Mouse (Mus musculus) hindbrain, embryonic 12.5 days (tissue): ENCODE measurements at regions not wholly inside any gene's neighbourhood (a gene's known extent, or its start where the extent isn't known, plus 50 kb on each side); places are given as distances from the start of the nearest gene placed in this dataset.

ENCODE experiments used
- ATAC-seq: fragments of 200-750 bp; cut with Nextera tagmentation; 2 replicates; pipeline ENCODE4 v1.8.0; 2017; ENCODE audit warnings: moderate TSS enrichment; ENCODE audit not compliant: low FRiP score
- H3K27ac ChIP-seq: fragments of 300-500 bp; sonication (generic); 2 replicates; pipeline ENCODE4 v1.5.1; 2016; ENCODE audit warnings: mild to moderate bottlenecking
- H3K27me3 ChIP-seq: fragments of 300-500 bp; sonication (generic); 2 replicates; pipeline ENCODE4 v1.6.1; 2016; ENCODE audit warnings: mild to moderate bottlenecking
- H3K36me3 ChIP-seq: fragments of 300-500 bp; sonication (generic); 2 replicates; pipeline ENCODE4 v1.6.1; 2016; ENCODE audit warnings: mild to moderate bottlenecking
- H3K4me1 ChIP-seq: fragments of 300-500 bp; sonication (generic); 2 replicates; pipeline ENCODE4 v1.6.1; 2016
- H3K4me2 ChIP-seq: fragments of 300-500 bp; sonication (generic); replicated peaks from 2 replicates; pipeline ENCODE4 v1.6.1; 2016; ENCODE audit warnings: mild to moderate bottlenecking
- H3K4me3 ChIP-seq: fragments of 300-500 bp; sonication (generic); 2 replicates; pipeline ENCODE4 v1.5.1; 2016; ENCODE audit warnings: mild to moderate bottlenecking
- H3K9ac ChIP-seq: fragments of 300-500 bp; sonication (generic); 2 replicates; pipeline ENCODE4 v1.6.1; 2016; ENCODE audit warnings: mild to moderate bottlenecking, moderate library complexity
- H3K9me3 ChIP-seq: fragments of 300-500 bp; sonication (generic); replicated peaks from 2 replicates; pipeline ENCODE4 v1.6.1; 2016; ENCODE audit warnings: mild to moderate bottlenecking
- WGBS: fragments of 180-500 bp; shearing (Covaris S2); methylation state at CpG from one replicate; pipeline ENCODE4 v1.1.7; 2016; 5-methylcytosine and 5-hydroxymethylcytosine counted together

- no peaks in the 10 kb centered on the region for H3K9me3 ChIP-seq
- no peak overlapping the region for H3K4me2 ChIP-seq
- no peaks in the 10 kb centered on the region for H3K27me3 ChIP-seq
- no peak overlapping the region for H3K9ac ChIP-seq
- no peak overlapping the region for H3K27ac ChIP-seq
- no peaks in the 10 kb centered on the region for H3K4me1 ChIP-seq
- H3K36me3 ChIP-seq, result no peaks in the 10 kb centered on the region
- ATAC-seq, result no peak
- whole genome bisulfite sequencing, result 95% methylated on average over 4 of the region's 4 CpGs
- no peak overlapping the region for H3K4me3 ChIP-seq
Observed at GRCm38 (mm10) chr11:45656260-45656659, 195.6 kb upstream of the Clint1 start.

DNA sequence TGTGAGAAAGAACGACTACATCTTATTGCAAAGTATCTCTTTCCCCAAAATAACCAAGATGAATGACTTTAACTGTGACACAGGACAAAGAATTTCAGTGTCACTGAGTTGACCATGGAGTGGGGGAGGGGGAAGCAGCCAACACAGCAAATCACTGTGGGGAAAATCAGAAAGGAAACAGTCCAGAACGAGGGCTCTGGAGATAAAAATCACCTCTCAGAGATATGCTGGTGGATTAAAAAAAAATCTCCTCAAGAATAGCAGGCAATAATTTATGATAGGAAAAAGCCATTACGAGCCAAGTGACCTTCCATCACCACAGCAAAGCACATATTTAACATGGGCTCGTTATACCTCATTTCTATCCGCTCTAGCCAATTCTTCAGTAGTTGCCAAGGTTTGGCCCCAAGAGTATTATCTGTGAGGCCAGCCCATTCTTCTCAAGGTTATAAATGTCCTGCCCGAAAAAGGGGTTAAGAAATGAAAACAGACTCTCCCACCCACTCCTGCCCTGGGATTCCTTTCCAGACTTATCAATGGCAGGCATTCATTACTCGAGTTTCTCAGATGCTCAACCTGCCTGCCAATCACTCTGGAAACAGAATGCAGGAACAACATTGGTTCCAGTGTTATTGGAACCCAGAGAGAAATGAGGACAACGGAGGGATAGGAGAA lies 181.6 kb upstream of the Clint1 start:
- Histone ChIP-seq H3K9ac (no peak overlapping the region), H3K4me1 (peaks cover 6% of the 10 kb centered on the region; the same call in 1 of the 2 replicates), H3K27ac (peak overlapping the region; percentile 17; the same call in 1 of the 2 replicates), H3K36me3 (no peaks in the 10 kb centered on the region), H3K9me3 (no peaks in the 10 kb centered on the region), H3K4me2 (no peak overlapping the region), H3K4me3 (no peak overlapping the region), H3K27me3 (no peaks in the 10 kb centered on the region)
- WGBS, result 36% methylated on average over 8 of the region's 8 CpGs
- no peak for ATAC-seq

DNA sequence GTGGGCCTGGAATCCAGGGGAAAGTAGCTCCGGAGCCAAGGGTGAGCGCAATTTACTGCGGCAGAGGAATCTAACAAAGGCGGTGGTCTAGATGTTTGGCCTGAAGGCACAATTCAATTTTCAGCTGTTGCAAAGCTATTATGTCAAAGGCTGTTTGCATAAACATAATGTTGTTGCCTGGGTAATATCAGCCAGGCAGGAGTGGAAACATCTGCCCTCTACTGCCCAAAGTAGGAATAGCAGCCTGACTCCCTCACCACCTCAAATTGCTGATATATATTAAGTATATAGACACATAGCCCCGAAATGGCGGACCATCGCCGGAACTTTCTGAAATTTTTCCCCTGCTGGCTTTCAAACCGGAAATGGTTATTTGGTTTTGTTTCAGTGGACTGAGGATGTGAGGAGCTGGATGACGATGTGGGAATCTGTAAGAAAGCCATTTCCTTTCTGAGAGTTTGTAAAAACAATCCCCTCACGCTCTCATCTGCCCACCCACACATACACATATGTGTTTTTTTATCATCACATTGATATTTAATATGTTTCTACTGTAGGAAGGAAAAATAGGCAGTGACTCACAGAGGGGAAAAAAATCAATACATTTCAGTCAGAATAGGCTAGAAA lies 173.1 kb upstream of the Clint1 start:
- Histone ChIP-seq H3K27me3 (no peaks in the 10 kb centered on the region), H3K36me3 (no peaks in the 10 kb centered on the region), H3K9me3 (no peaks in the 10 kb centered on the region), H3K27ac (0 out of 2 replicates have a peak overlapping the region, but pooled peaks have one; percentile 18), H3K4me2 (no peak overlapping the region), H3K9ac (no peak overlapping the region), H3K4me3 (no peak overlapping the region), H3K4me1 (no peaks in the 10 kb centered on the region)
- ATAC-seq, result 0 out of 2 replicates have a peak, but pooled peaks have one; percentile 54
- WGBS, result 52% methylated on average over 11 of the region's 11 CpGs

- no peak for ATAC-seq
- H3K9me3 ChIP-seq, result no peaks in the 10 kb centered on the region
- 93% methylated on average over 9 of the region's 9 CpGs for WGBS
Observed at GRCm38 (mm10) chr11:45679293-45679673, 172.6 kb upstream of the Clint1 start.

DNA sequence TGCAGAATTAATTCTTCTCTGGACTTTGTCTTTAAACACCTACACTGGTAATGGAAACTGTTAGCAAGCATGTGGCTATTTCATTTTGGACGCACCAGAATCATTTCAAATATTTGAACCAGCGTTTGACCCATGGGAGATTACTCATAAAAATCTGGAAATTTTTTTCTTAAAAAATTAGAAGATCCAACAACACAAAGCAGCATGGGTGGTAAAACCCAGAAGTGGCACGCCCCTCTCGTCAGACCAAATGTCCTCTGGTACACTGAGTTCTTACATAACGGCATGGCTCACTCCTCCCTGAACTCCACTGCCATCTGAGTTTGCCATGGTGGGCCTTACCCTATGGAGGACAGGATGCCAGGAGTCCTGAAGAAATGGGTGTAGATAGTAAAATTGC lies 166.3 kb upstream of the Clint1 start:
- Histone ChIP-seq H3K9me3 (no peaks in the 10 kb centered on the region), H3K27me3 (no peaks in the 10 kb centered on the region), H3K4me1 (no peaks in the 10 kb centered on the region), H3K4me3 (no peak overlapping the region), H3K36me3 (no peaks in the 10 kb centered on the region), H3K4me2 (no peak overlapping the region), H3K9ac (no peak overlapping the region), H3K27ac (no peak overlapping the region)
- ATAC-seq, result no peak
- 93% methylated on average over 5 of the region's 5 CpGs for WGBS

More at GRCm38 (mm10) chr11:45679293-45679673, 172.6 kb upstream of the Clint1 start:
- Histone ChIP-seq H3K27me3 (no peaks in the 10 kb centered on the region), H3K27ac (0 out of 2 replicates have a peak overlapping the region, but pooled peaks have one; percentile 7), H3K9ac (no peak overlapping the region), H3K4me1 (no peaks in the 10 kb centered on the region), H3K36me3 (no peaks in the 10 kb centered on the region), H3K4me3 (no peak overlapping the region), H3K4me2 (no peak overlapping the region)

DNA sequence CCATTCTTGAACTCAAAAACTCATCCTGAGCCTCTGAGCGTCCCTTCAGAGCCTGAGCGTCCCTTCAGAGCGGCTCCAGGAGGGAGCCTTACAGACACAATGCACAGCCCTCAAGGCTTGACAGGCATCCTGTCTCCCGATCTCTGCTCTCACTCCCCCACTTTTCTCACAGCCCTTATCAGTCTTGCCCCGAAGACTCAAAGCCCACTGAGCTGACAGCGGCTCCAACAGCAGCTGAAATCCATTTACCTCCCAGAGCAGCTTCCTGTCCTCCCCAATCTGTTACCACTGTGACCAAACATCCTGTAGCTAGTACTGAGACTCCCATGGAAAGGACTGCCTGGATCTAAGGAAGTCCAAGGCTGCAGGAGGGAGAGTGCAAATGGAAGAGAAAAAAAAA lies 158.6 kb upstream of the Clint1 start:
- H3K4me1 ChIP-seq, result no peaks in the 10 kb centered on the region
- H3K27me3 ChIP-seq, result no peaks in the 10 kb centered on the region
- H3K36me3 ChIP-seq, result no peaks in the 10 kb centered on the region
- ATAC-seq, result no peak
- no peak overlapping the region for H3K4me2 ChIP-seq
- no peak overlapping the region for H3K4me3 ChIP-seq
- no peak overlapping the region for H3K9ac ChIP-seq
- 64% methylated on average over 6 of the region's 6 CpGs for WGBS
- H3K9me3 ChIP-seq, result no peaks in the 10 kb centered on the region
- no peak overlapping the region for H3K27ac ChIP-seq

DNA sequence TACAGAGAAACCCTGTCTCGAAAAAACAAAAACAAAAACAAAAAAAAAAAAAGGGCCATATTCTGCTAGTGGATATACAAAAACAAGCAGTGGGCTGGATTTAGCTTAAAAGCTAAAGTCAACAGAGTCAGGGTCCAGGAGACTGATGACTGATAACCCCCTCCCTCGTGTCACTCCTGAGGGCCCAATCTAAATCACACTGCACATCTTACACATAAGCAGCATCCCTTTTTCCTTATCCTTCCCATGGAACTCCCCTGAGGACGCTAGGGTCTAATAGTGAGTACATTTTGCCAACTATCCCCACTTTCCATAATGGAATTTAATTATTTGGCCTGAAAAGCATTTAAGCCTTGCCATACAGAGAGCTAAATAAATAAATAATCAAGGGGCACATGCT lies 150.3 kb upstream of the Clint1 start:
- 72% methylated on average over 3 of the region's 3 CpGs for WGBS
- Histone ChIP-seq H3K4me2 (no peak overlapping the region), H3K4me3 (no peak overlapping the region), H3K27ac (peak overlapping the region; percentile 35; the same call in 1 of the 2 replicates), H3K27me3 (no peaks in the 10 kb centered on the region), H3K9ac (no peak overlapping the region), H3K36me3 (no peaks in the 10 kb centered on the region), H3K4me1 (peaks cover 11% of the 10 kb centered on the region), H3K9me3 (no peaks in the 10 kb centered on the region)
- ATAC-seq, result peak; percentile 11; the same call in 1 of the 2 replicates

GRCm38 (mm10) chr11:45702916-45703315 lies 148.9 kb upstream of the Clint1 start:
- H3K9ac ChIP-seq, result no peak overlapping the region
- no peak overlapping the region for H3K27ac ChIP-seq
- H3K36me3 ChIP-seq, result no peaks in the 10 kb centered on the region
- H3K4me1 ChIP-seq, result peaks cover 11% of the 10 kb centered on the region
- no peak for ATAC-seq
- no peak overlapping the region for H3K4me3 ChIP-seq
- 52% methylated on average over 3 of the region's 3 CpGs for WGBS
- no peak overlapping the region for H3K4me2 ChIP-seq
- H3K27me3 ChIP-seq, result no peaks in the 10 kb centered on the region
- no peaks in the 10 kb centered on the region for H3K9me3 ChIP-seq

DNA sequence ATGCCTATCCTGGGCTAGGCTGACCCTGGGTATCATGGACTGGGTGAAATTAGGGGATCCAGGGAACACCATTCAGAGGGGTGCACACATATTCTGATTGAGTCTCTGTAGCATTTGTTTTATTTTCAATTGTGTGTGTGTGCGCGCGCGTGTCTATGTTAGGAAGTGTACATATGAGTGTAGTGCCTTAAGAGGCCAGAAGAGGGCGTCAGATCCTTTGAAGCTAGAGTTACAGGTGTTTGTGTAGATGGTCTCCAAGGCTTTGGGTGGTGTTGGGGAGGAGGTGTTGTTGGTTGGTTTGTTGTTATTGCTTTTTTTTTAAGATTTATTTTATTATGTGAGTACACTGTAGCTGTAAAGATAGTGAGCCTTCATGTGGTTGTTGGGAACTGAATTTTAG lies 147.4 kb upstream of the Clint1 start:
- WGBS, result 70% methylated on average over 5 of the region's 5 CpGs
- H3K27me3 ChIP-seq, result no peaks in the 10 kb centered on the region

DNA sequence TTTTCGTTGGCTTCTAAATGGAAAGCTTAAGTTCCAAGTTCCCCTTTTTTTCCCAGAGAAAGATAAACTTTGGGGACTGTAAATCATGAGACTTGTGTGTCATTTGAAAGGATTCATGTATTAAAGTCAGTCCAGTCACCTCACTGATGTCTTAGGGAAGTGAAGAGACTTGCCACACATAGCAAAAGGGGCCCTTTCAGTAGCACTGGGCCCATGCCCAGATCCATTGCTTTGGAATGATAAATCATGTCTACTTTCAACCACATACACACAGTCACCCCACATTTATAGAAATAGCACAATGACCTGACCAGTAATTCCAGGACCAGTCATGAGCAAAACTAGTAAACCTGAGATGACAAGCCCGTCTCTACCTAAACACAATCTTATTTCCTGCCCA lies 133.2 kb upstream of the Clint1 start:
- no peak overlapping the region for H3K27ac ChIP-seq
- H3K9ac ChIP-seq, result no peak overlapping the region
- WGBS, result 80% methylated on average over 2 of the region's 2 CpGs
- H3K27me3 ChIP-seq, result no peaks in the 10 kb centered on the region
- no peak for ATAC-seq
- no peaks in the 10 kb centered on the region for H3K4me1 ChIP-seq
- H3K36me3 ChIP-seq, result no peaks in the 10 kb centered on the region
- no peaks in the 10 kb centered on the region for H3K9me3 ChIP-seq
- H3K4me3 ChIP-seq, result no peak overlapping the region
- no peak overlapping the region for H3K4me2 ChIP-seq

More for the DNA sequence above, 147.4 kb upstream of the Clint1 start:
- Histone ChIP-seq H3K9me3 (no peaks in the 10 kb centered on the region), H3K9ac (no peak overlapping the region), H3K4me1 (peaks cover 11% of the 10 kb centered on the region), H3K27ac (no peak overlapping the region), H3K4me3 (no peak overlapping the region), H3K36me3 (no peaks in the 10 kb centered on the region), H3K4me2 (no peak overlapping the region)
- ATAC-seq, result no peak

GRCm38 (mm10) chr11:45719821-45720220 lies 132.0 kb upstream of the Clint1 start:
- Histone ChIP-seq H3K4me1 (no peaks in the 10 kb centered on the region), H3K4me2 (no peak overlapping the region), H3K36me3 (no peaks in the 10 kb centered on the region), H3K9me3 (no peaks in the 10 kb centered on the region), H3K27ac (no peak overlapping the region), H3K9ac (no peak overlapping the region), H3K27me3 (no peaks in the 10 kb centered on the region), H3K4me3 (no peak overlapping the region)
- WGBS, result 95% methylated on average over 6 of the region's 6 CpGs
- no peak for ATAC-seq

DNA sequence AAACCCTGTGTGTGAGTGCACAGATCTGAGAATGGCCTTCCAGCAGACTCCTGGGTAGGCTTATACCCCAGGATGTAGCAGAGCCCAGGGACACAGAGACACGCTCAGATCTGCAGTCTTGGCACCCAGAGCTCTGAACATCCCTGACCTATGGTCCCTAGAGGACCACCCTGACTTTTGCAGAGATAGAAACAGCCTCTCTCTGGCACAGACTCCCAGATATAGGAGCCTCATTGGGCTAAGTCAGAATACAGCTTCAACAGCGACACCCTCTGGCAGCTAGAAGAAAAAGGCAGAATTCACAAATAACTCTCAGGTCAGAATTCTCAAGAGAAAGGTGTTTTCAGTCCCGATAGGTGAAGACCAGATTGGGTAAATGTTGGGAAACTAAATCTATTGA lies 115.3 kb upstream of the Clint1 start:
- no peak overlapping the region for H3K27ac ChIP-seq

DNA sequence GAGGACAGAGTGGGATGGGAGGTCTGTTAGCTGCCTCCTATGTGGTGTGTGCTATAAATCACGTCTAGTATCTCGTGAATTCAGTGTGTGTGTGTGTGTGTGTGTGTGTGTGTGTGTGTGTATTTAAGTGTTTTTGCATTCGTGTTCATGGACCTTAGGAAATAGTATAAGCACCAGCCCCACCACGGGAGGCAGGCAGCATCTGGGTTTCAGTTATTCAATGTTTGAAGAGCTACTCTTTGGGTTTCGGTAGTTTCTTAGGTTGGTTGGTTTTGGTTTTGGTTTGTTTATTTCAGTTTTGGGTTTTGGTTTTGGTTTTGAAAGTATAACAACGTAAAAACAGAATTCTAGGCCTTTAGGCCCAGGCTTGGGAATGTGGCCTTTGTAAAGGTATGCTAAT lies 113.5 kb upstream of the Clint1 start:
- no peak overlapping the region for H3K4me3 ChIP-seq
- H3K36me3 ChIP-seq, result no peaks in the 10 kb centered on the region
- 84% methylated on average over 6 of the region's 6 CpGs for WGBS
- no peaks in the 10 kb centered on the region for H3K27me3 ChIP-seq
- ATAC-seq, result no peak
- no peak overlapping the region for H3K27ac ChIP-seq
- H3K9ac ChIP-seq, result no peak overlapping the region
- no peak overlapping the region for H3K4me2 ChIP-seq
- H3K9me3 ChIP-seq, result no peaks in the 10 kb centered on the region
- H3K4me1 ChIP-seq, result no peaks in the 10 kb centered on the region

More for the DNA sequence above, 115.3 kb upstream of the Clint1 start:
- Histone ChIP-seq H3K4me2 (no peak overlapping the region), H3K27me3 (no peaks in the 10 kb centered on the region), H3K4me1 (no peaks in the 10 kb centered on the region), H3K9me3 (no peaks in the 10 kb centered on the region), H3K36me3 (no peaks in the 10 kb centered on the region), H3K4me3 (no peak overlapping the region), H3K9ac (no peak overlapping the region)
- 51% methylated on average over 3 of the region's 3 CpGs for WGBS
- no peak for ATAC-seq
